Mouse (Mus musculus) midbrain, embryonic 11.5 days (tissue): Measurements from ENCODE around the gene Psmd9. TPM values are rescaled to one million over a fixed set of nuclear protein-coding genes. Genes with fewer than 3 reads are reported as not detected.

Source experiments
- ATAC-seq: fragments of 200-750 bp; cut with Nextera tagmentation; 2 replicates; pipeline ENCODE4 v1.8.0; 2017; ENCODE audit warnings: moderate TSS enrichment, moderate library complexity; ENCODE audit not compliant: low FRiP score
- DNase-seq: peaks from one replicate; pipeline ENCODE4 v3.0.0; 2015; ENCODE audit warnings: low spot score; ENCODE audit errors: missing footprints
- H3K27ac ChIP-seq: fragments of 300-500 bp; sonication (generic); 2 replicates; pipeline ENCODE4 v1.5.1; 2014; ENCODE audit warnings: low read depth, low read length
- H3K27me3 ChIP-seq: fragments of 300-500 bp; sonication (generic); 2 replicates; pipeline ENCODE4 v1.6.1; 2014; ENCODE audit warnings: mild to moderate bottlenecking, low read length, moderate library complexity, mixed read lengths; ENCODE audit not compliant: control insufficient read depth, insufficient read depth
- H3K36me3 ChIP-seq: fragments of 300-500 bp; sonication (generic); 2 replicates; pipeline ENCODE4 v1.6.1; 2014; ENCODE audit warnings: mild to moderate bottlenecking, low read length, moderate library complexity, mixed read lengths; ENCODE audit not compliant: control insufficient read depth, insufficient read depth
- H3K4me1 ChIP-seq: fragments of 300-500 bp; sonication (generic); 2 replicates; pipeline ENCODE4 v1.6.1; 2014; ENCODE audit warnings: low read length; ENCODE audit not compliant: control insufficient read depth, insufficient read depth
- H3K4me2 ChIP-seq: fragments of 300-500 bp; sonication (generic); 2 replicates; pipeline ENCODE4 v1.6.1; 2014; ENCODE audit warnings: mild to moderate bottlenecking, moderate library complexity
- H3K4me3 ChIP-seq: fragments of 300-500 bp; sonication (generic); 2 replicates; pipeline ENCODE4 v1.5.1; 2014; ENCODE audit warnings: low read depth, low read length
- H3K9ac ChIP-seq: fragments of 300-500 bp; sonication (generic); 2 replicates; pipeline ENCODE4 v1.6.1; 2014; ENCODE audit warnings: low read length
- H3K9me3 ChIP-seq: fragments of 300-500 bp; sonication (generic); 2 replicates; pipeline ENCODE4 v1.6.1; 2016; ENCODE audit warnings: low read length; ENCODE audit not compliant: control insufficient read depth
- WGBS: fragments of 180-500 bp; shearing (Covaris S2); extraction: QIAGEN DNeasy Blood & Tissue Kit; methylation state at CpG from one replicate; pipeline ENCODE4 v1.1.7; 2014; 5-methylcytosine and 5-hydroxymethylcytosine counted together
- polyA plus RNA-seq: library from polyadenylated mRNA; unstranded; fragments of >200 nt; fragmentation: Nextera tagmentation; extraction: Ambion mirVana; gene quantifications from 2 replicates; pipeline ENCODE4 v1.2.1, GENCODE M21; 2014

The Psmd9 gene
- polyA plus RNA-seq, 1 experiment from 2014 or later = 60.7 TPM

- WGBS = 85% methylated on average over 9 of the region's 9 CpGs
- ATAC-seq = no peak
- no peaks in the 10 kb centered on the region for H3K27me3 ChIP-seq
These were observed 112.3 kb downstream of the Psmd9 start for GRCm38 (mm10) chr5:123281336-123282136.

GRCm38 (mm10) chr5:123285174-123285573 lies 116.0 kb downstream of the Psmd9 start:
- DNase-seq = peak; percentile 81
- Histone ChIP-seq H3K9me3 (no peaks in the 10 kb centered on the region), H3K9ac (no peak overlapping the region), H3K27ac (no peak overlapping the region), H3K4me2 (no peak overlapping the region), H3K36me3 (no peaks in the 10 kb centered on the region), H3K4me3 (no peak overlapping the region), H3K4me1 (no peaks in the 10 kb centered on the region), H3K27me3 (no peaks in the 10 kb centered on the region)
- no peak for ATAC-seq
- WGBS = 43% methylated on average over 8 of the region's 8 CpGs

More at GRCm38 (mm10) chr5:123281336-123282136, 112.3 kb downstream of the Psmd9 start:
- Histone ChIP-seq H3K4me3 (no peak overlapping the region), H3K4me1 (no peaks in the 10 kb centered on the region), H3K9ac (no peak overlapping the region), H3K9me3 (no peaks in the 10 kb centered on the region), H3K4me2 (no peak overlapping the region), H3K36me3 (no peaks in the 10 kb centered on the region), H3K27ac (no peak overlapping the region)
- DNase-seq = peak; percentile 31

GRCm38 (mm10) chr5:123288079-123288478 lies 118.9 kb downstream of the Psmd9 start:
- H3K9ac ChIP-seq = no peak overlapping the region
- H3K4me2 ChIP-seq = no peak overlapping the region
- H3K36me3 ChIP-seq = no peaks in the 10 kb centered on the region
- no peaks in the 10 kb centered on the region for H3K4me1 ChIP-seq
- no peak overlapping the region for H3K27ac ChIP-seq
- H3K4me3 ChIP-seq = no peak overlapping the region
- no peaks in the 10 kb centered on the region for H3K9me3 ChIP-seq
- 94% methylated on average over 5 of the region's 5 CpGs for WGBS
- no peaks in the 10 kb centered on the region for H3K27me3 ChIP-seq
- ATAC-seq (no peak), DNase-seq (peak; percentile 51)

- no peaks in the 10 kb centered on the region for H3K4me1 ChIP-seq
- H3K9me3 ChIP-seq = no peaks in the 10 kb centered on the region
- ATAC-seq (no peak), DNase-seq (no peak)
- 93% methylated on average over 9 of the region's 9 CpGs for WGBS
- H3K4me3 ChIP-seq = no peak overlapping the region
- H3K9ac ChIP-seq = no peak overlapping the region
- no peaks in the 10 kb centered on the region for H3K27me3 ChIP-seq
- H3K36me3 ChIP-seq = no peaks in the 10 kb centered on the region
- no peak overlapping the region for H3K27ac ChIP-seq
- no peak overlapping the region for H3K4me2 ChIP-seq
These were observed 125.4 kb downstream of the Psmd9 start for GRCm38 (mm10) chr5:123294653-123295052.

- Histone ChIP-seq H3K36me3 (no peaks in the 10 kb centered on the region), H3K27me3 (no peaks in the 10 kb centered on the region), H3K4me2 (no peak overlapping the region), H3K9me3 (no peaks in the 10 kb centered on the region), H3K4me1 (peaks cover 4% of the 10 kb centered on the region; the same call in 1 of the 2 replicates), H3K9ac (no peak overlapping the region), H3K27ac (no peak overlapping the region), H3K4me3 (no peak overlapping the region)
- DNase-seq = no peak
- 69% methylated on average over 12 of the region's 12 CpGs for WGBS
- no peak for ATAC-seq
These were observed 127.1 kb downstream of the Psmd9 start for GRCm38 (mm10) chr5:123296224-123296806.

- Histone ChIP-seq H3K27ac (no peak overlapping the region), H3K9ac (no peak overlapping the region), H3K4me2 (no peak overlapping the region), H3K4me1 (peaks cover 7% of the 10 kb centered on the region), H3K9me3 (no peaks in the 10 kb centered on the region), H3K36me3 (no peaks in the 10 kb centered on the region), H3K27me3 (no peaks in the 10 kb centered on the region), H3K4me3 (no peak overlapping the region)
- no peak for DNase-seq
- no peak for ATAC-seq
- 60% methylated on average over 23 of the region's 23 CpGs for WGBS
These were observed 128.0 kb downstream of the Psmd9 start for GRCm38 (mm10) chr5:123296972-123297754.

- 85% methylated on average over 7 of the region's 7 CpGs for WGBS
- Histone ChIP-seq H3K4me1 (peaks cover 9% of the 10 kb centered on the region), H3K4me2 (no peak overlapping the region), H3K9ac (no peak overlapping the region), H3K9me3 (no peaks in the 10 kb centered on the region), H3K36me3 (no peaks in the 10 kb centered on the region), H3K27me3 (no peaks in the 10 kb centered on the region), H3K4me3 (no peak overlapping the region), H3K27ac (no peak overlapping the region)
- ATAC-seq = no peak
- no peak for DNase-seq
These were observed 128.6 kb downstream of the Psmd9 start for GRCm38 (mm10) chr5:123297830-123298229.

GRCm38 (mm10) chr5:123298526-123298925 lies 129.3 kb downstream of the Psmd9 start:
- ATAC-seq (no peak), DNase-seq (no peak)
- Histone ChIP-seq H3K4me1 (peaks cover 9% of the 10 kb centered on the region), H3K9me3 (no peaks in the 10 kb centered on the region), H3K4me3 (no peak overlapping the region), H3K36me3 (no peaks in the 10 kb centered on the region), H3K27ac (no peak overlapping the region), H3K27me3 (no peaks in the 10 kb centered on the region), H3K9ac (no peak overlapping the region), H3K4me2 (no peak overlapping the region)
- WGBS = 90% methylated on average over 6 of the region's 6 CpGs
